Comparison of ENCODE assay signal across 9 mouse cellular contexts in genomic region chr6:131421572-131421971, GRCm38 (mm10). TPM values are rescaled to one million over a fixed set of nuclear protein-coding genes. Genes with fewer than 3 reads are reported as not detected.
A peak's percentile ranks its signal among the peaks of the same experiment; 100 is the strongest.
DNase-seq lines count a peak whose midpoint lies in the region; ATAC-seq lines count a peak whose summit lies in the region.
"Had no signal": no experiment of that assay in that cellular context is flagged by ENCODE, and none has a peak within 500 bp of the region (broad histone marks: within the 10 kb centered on the region; RNA-seq: fewer than 3 reads in every experiment).

No protein-coding gene starts in this region.

- no peaks in the 10 kb centered on the region for H3K27me3 ChIP-seq in midbrain, embryonic 10.5 days (ENCODE audit: low read depth, poor library complexity, severe bottlenecking)
- H3K27me3 ChIP-seq: limb, embryonic 12.5 days had no signal

- H3K27ac ChIP-seq in midbrain, embryonic 10.5 days (replicated peaks), result no peak overlapping the region
- H3K27ac ChIP-seq: limb, embryonic 12.5 days had no signal

- 65% methylated on average over 3 of the region's 3 CpGs for WGBS in midbrain, embryonic 10.5 days

- no peaks in the 10 kb centered on the region for H3K4me1 ChIP-seq in midbrain, embryonic 10.5 days
- H3K4me1 ChIP-seq: limb, embryonic 12.5 days had no signal

- peaks cover 4% of the 10 kb centered on the region; the same call in 1 of the 2 replicates for H3K9me3 ChIP-seq in midbrain, embryonic 10.5 days (replicated peaks)
- H3K9me3 ChIP-seq: limb, embryonic 12.5 days had no signal

- no peak overlapping the region for H3K4me3 ChIP-seq in midbrain, embryonic 10.5 days
- H3K4me3 ChIP-seq: limb, embryonic 12.5 days had no signal

- intact Hi-C loops in heart, postnatal 25 days (cut with DNase I), result no loop called here

- DNase-seq in heart, adult 18-20 months, result peak; percentile 21 to 47
- no peak for DNase-seq in heart, postnatal 25 days (ENCODE audit: low spot score)
- DNase-seq in adrenal gland, postnatal 25 days, result peak; percentile 41
- DNase-seq in induced T-regulatory cell, adult 2 months (ENCODE audit: low read depth), result peak; percentile 57
- peak; percentile 37 for DNase-seq in lung, postnatal 14 days
- DNase-seq in right cerebral cortex, postnatal 25 days, result no peak
- DNase-seq in midbrain, embryonic 10.5 days (ENCODE audit: low spot score), result no peak

- no peaks in the 10 kb centered on the region for H3K36me3 ChIP-seq in midbrain, embryonic 10.5 days
- H3K36me3 ChIP-seq: limb, embryonic 12.5 days had no signal

- peak; percentile 78 for ATAC-seq in CD4-positive, CD25-positive, alpha-beta regulatory T cell, adult 4 months

RNA-seq across cellular contexts. Expression of gene Ybx3, which starts 33.3 kb away (rescaled TPM):
- total RNA-seq in heart, adult 18-20 months (2021), result 100 to 1,000 TPM; 209 to 231 TPM
- 100 to 1,000 TPM; 239 to 249 TPM for total RNA-seq in heart, postnatal 25 days (2021)
- polyA plus RNA-seq in CD4-positive, CD25-positive, alpha-beta regulatory T cell, adult 4 months (2017; shearing (Covaris generic)), result 10 to 100 TPM; 18.0 to 21.9 TPM
- total RNA-seq in adrenal gland, postnatal 25 days (2021), result 194 and 279 TPM in 2 replicates
- 30.7 and 37.8 TPM in 2 replicates for polyA plus RNA-seq in midbrain, embryonic 10.5 days (2016; fragmentation: Nextera tagmentation; extraction: Ambion mirVana)

Comparison
In these comparisons a context has a peak if more than half of its experiments do, and no peak if none do; other contexts are left out.
1. DNase-seq: peak in heart, adult 18-20 months (2 of 2), adrenal gland, postnatal 25 days (single experiment), induced T-regulatory cell, adult 2 months (single experiment) and lung, postnatal 14 days (single experiment); none in heart, postnatal 25 days (single experiment), right cerebral cortex, postnatal 25 days (single experiment) and midbrain, embryonic 10.5 days (single experiment).